Mouse (Mus musculus) left cerebral cortex, postnatal 36 days (tissue): Measurements from ENCODE around the gene Vmn1r137. TPM values are rescaled to one million over a fixed set of nuclear protein-coding genes. Genes with fewer than 3 reads are reported as not detected.
"Not testable (repeated sequence)": the region's sequence is repeated elsewhere in the genome, so short reads cannot be mapped to it uniquely, and the experiment has no call there.

ENCODE experiments used
- DNase-seq, 2 experiments: peaks; one replicate each; pipeline ENCODE4 v3.0.0; 2021 to 2022; ENCODE audit warnings: low spot score in 2 of 2, mixed read lengths in 1 of 2
- intact Hi-C: fragments of 180-260 bp; cut with DNase I; formaldehyde crosslinking; loops from one replicate; pipeline ENCODE4 v1.15.1; 2025
- total RNA-seq, 2 experiments: library from RNA; stranded (reverse); gene quantifications; 2 replicates each; pipeline ENCODE4 v1.2.3; 2021

Gene Vmn1r137
- not detected for total RNA-seq

- intact Hi-C loops, DNase-seq: not testable (repeated sequence)
Measured at GRCm38 (mm10) chr7:21994287-21994686, at the start of gene Vmn1r137. TSS of gene Vmn1r137 (plus strand) at chr7:21994587.

- DNase-seq, intact Hi-C loops: not testable (repeated sequence)
Measured at GRCm38 (mm10) chr7:22028797-22029196, 34.4 kb downstream of the Vmn1r137 start, which contains the start of gene Vmn1r138. TSS of gene Vmn1r138 (minus strand) at chr7:22028897.

Other genes with a start within 250 kb of the Vmn1r137 start
- not detected for gene Gm4175, start 233.1 kb upstream of the Vmn1r137 start, total RNA-seq
- gene Gm4177, start 197.9 kb upstream of the Vmn1r137 start, total RNA-seq: not detected
- gene Vmn1r135, start 162.2 kb upstream of the Vmn1r137 start, total RNA-seq: not detected
- not detected for gene Gm5725, start 150.3 kb upstream of the Vmn1r137 start, total RNA-seq
- gene Gm5891, start 73.3 kb upstream of the Vmn1r137 start, total RNA-seq: not detected
- not detected for gene Vmn1r138, start 34.3 kb downstream of the Vmn1r137 start, total RNA-seq
- gene Gm6176, start 61.7 kb downstream of the Vmn1r137 start, total RNA-seq: not detected
- not detected for gene Vmn1r139, start 74.5 kb downstream of the Vmn1r137 start, total RNA-seq
- not detected for gene Gm16451, start 123.7 kb downstream of the Vmn1r137 start, total RNA-seq
- not detected for gene Gm10666, start 140.2 kb downstream of the Vmn1r137 start, total RNA-seq
- gene Vmn1r142, start 169.4 kb downstream of the Vmn1r137 start, total RNA-seq: not detected
- gene Vmn1r143, start 194.8 kb downstream of the Vmn1r137 start, total RNA-seq: not detected
- gene Gm8653, start 206.7 kb downstream of the Vmn1r137 start, total RNA-seq: not detected
- not detected for gene Gm8453, start 234.9 kb downstream of the Vmn1r137 start, total RNA-seq